Mouse (Mus musculus) NIH3T3 (cell line): Measurements from ENCODE around the gene Sned1.

ENCODE experiments used
- DNase-seq: peaks from one replicate; pipeline ENCODE4 v3.0.0-alpha.2; 2012; ENCODE audit warnings: low read depth

Sned1 gene

GRCm38 (mm10) chr1:93305581-93306337, 70.1 kb downstream of the Sned1 start, which contains the start of gene Mterf4:
TSS of gene Mterf4 (minus strand) at chr1:93305915.
- DNase-seq, result peak; percentile 91

- no peak for DNase-seq
Measured at GRCm38 (mm10) chr1:93323973-93324372, 88.3 kb downstream of the Sned1 start.

- peak; percentile 91 for DNase-seq
Measured at GRCm38 (mm10) chr1:93326446-93326845, 90.8 kb downstream of the Sned1 start.

- DNase-seq, result peak; percentile 64
Measured at GRCm38 (mm10) chr1:93334621-93335020, 99.0 kb downstream of the Sned1 start.

GRCm38 (mm10) chr1:93342648-93343503, 107.2 kb downstream of the Sned1 start, which contains the start of the genes Ppp1r7 and Pask:
TSS of gene Ppp1r7 (plus strand) at chr1:93342854.
TSS of gene Pask (minus strand) at chr1:93343482.
- peak; percentile 98 for DNase-seq

- peak; percentile 98 for DNase-seq
Measured at GRCm38 (mm10) chr1:93343504-93344047, 107.9 kb downstream of the Sned1 start.

GRCm38 (mm10) chr1:93347176-93347575, 111.5 kb downstream of the Sned1 start:
- no peak for DNase-seq

GRCm38 (mm10) chr1:93349701-93350100, 114.1 kb downstream of the Sned1 start:
- DNase-seq, result no peak
